Mouse (Mus musculus) brain, embryonic 14.5 days (tissue): ENCODE measurements around the gene Gm45713.

Experiments
- CTCF ChIP-seq: fragments of 200-500 bp; IDR thresholded peaks from 2 replicates; pipeline ENCODE4 v1.5.1; 2012; ENCODE audit warnings: inconsistent platforms, mild to moderate bottlenecking, moderate library complexity, borderline replicate concordance; ENCODE audit not compliant: insufficient read depth, insufficient read length; ENCODE audit errors: extremely low read depth
- POLR2A ChIP-seq: fragments of 200-500 bp; IDR thresholded peaks from 2 replicates; pipeline ENCODE4 v1.6.1; 2012; ENCODE audit warnings: mild to moderate bottlenecking, inconsistent platforms, borderline replicate concordance; ENCODE audit not compliant: poor library complexity, insufficient read depth, insufficient read length, severe bottlenecking; ENCODE audit errors: extremely low read depth

- TF ChIP-seq CTCF: no peak
- no peak for TF ChIP-seq POLR2A
Measured at GRCm38 (mm10) chr7:45127700-45128224, 8.3 kb downstream of the Gm45713 start.
